Mouse (Mus musculus): ENCODE measurements around the gene Aldh16a1. TPM values are rescaled to one million over a fixed set of nuclear protein-coding genes. Genes with fewer than 3 reads are reported as not detected.

The Aldh16a1 gene
- polyA plus RNA-seq, 1 experiment from 2014 or later: 38.7 TPM

GRCm38 (mm10) chr7:45135370-45135769 is 19.0 kb downstream of the Aldh16a1 start:
- WGBS: 71% methylated on average over 3 of the region's 3 CpGs
- Histone ChIP-seq H3K4me3 (ENCODE audit: low read depth, low read length) (no peak overlapping the region), H3K36me3 (ENCODE audit: control insufficient read depth, insufficient read depth, low read length) (no peaks in the 10 kb centered on the region), H3K4me1 (ENCODE audit: control insufficient read depth, insufficient read depth, low read length) (no peaks in the 10 kb centered on the region), H3K27me3 (ENCODE audit: control insufficient read depth, insufficient read depth, low read length) (no peaks in the 10 kb centered on the region; the same call in 1 of the 2 replicates), H3K9me3 (ENCODE audit: control insufficient read depth, low read length) (no peaks in the 10 kb centered on the region), H3K4me2 (ENCODE audit: low read depth, severe bottlenecking) (no peak overlapping the region), H3K27ac (replicated peaks; ENCODE audit: low read depth, low read length) (no peak overlapping the region), H3K9ac (ENCODE audit: low read length) (no peak overlapping the region)
- ATAC-seq (ENCODE audit: insufficient number of reproducible peaks, low FRiP score, low TSS enrichment, low read depth) (no peak), DNase-seq (ENCODE audit: low spot score) (no peak)

GRCm38 (mm10) chr7:45134544-45135026 is 19.8 kb downstream of the Aldh16a1 start:
- WGBS: 5% methylated on average over 12 of the region's 12 CpGs
- Histone ChIP-seq H3K4me2 (ENCODE audit: low read depth, severe bottlenecking) (no peak overlapping the region), H3K36me3 (ENCODE audit: control insufficient read depth, insufficient read depth, low read length) (no peaks in the 10 kb centered on the region), H3K4me3 (ENCODE audit: low read depth, low read length) (no peak overlapping the region), H3K9me3 (ENCODE audit: control insufficient read depth, low read length) (no peaks in the 10 kb centered on the region), H3K9ac (ENCODE audit: low read length) (no peak overlapping the region), H3K4me1 (ENCODE audit: control insufficient read depth, insufficient read depth, low read length) (0 out of 2 replicates have a peak, but pooled peaks cover 4% of the 10 kb centered on the region), H3K27ac (replicated peaks; ENCODE audit: low read depth, low read length) (no peak overlapping the region), H3K27me3 (ENCODE audit: control insufficient read depth, insufficient read depth, low read length) (no peaks in the 10 kb centered on the region; the same call in 1 of the 2 replicates)
- ATAC-seq (ENCODE audit: insufficient number of reproducible peaks, low FRiP score, low TSS enrichment, low read depth) (no peak), DNase-seq (ENCODE audit: low spot score) (no peak)

- ATAC-seq (ENCODE audit: insufficient number of reproducible peaks, low FRiP score, low TSS enrichment, low read depth) (no peak), DNase-seq (ENCODE audit: low spot score) (no peak)
- no peak overlapping the region for H3K4me3 ChIP-seq (ENCODE audit: low read depth, low read length)
- no peaks in the 10 kb centered on the region; the same call in 1 of the 2 replicates for H3K27me3 ChIP-seq (ENCODE audit: control insufficient read depth, insufficient read depth, low read length)
- H3K27ac ChIP-seq (replicated peaks; ENCODE audit: low read depth, low read length): no peak overlapping the region
- H3K9me3 ChIP-seq (ENCODE audit: control insufficient read depth, low read length): no peaks in the 10 kb centered on the region
- 0 out of 2 replicates have a peak, but pooled peaks cover 4% of the 10 kb centered on the region for H3K4me1 ChIP-seq (ENCODE audit: control insufficient read depth, insufficient read depth, low read length)
- no peak overlapping the region for H3K9ac ChIP-seq (ENCODE audit: low read length)
- H3K4me2 ChIP-seq (ENCODE audit: low read depth, severe bottlenecking): no peak overlapping the region
- 76% methylated on average over 8 of the region's 8 CpGs for WGBS
- no peaks in the 10 kb centered on the region for H3K36me3 ChIP-seq (ENCODE audit: control insufficient read depth, insufficient read depth, low read length)
Measured at GRCm38 (mm10) chr7:45133446-45134159, 20.8 kb downstream of the Aldh16a1 start.

- Histone ChIP-seq H3K4me2 (ENCODE audit: low read depth, severe bottlenecking) (no peak overlapping the region), H3K9me3 (ENCODE audit: control insufficient read depth, low read length) (no peaks in the 10 kb centered on the region), H3K27me3 (ENCODE audit: control insufficient read depth, insufficient read depth, low read length) (no peaks in the 10 kb centered on the region), H3K36me3 (ENCODE audit: control insufficient read depth, insufficient read depth, low read length) (peaks cover 5% of the 10 kb centered on the region), H3K4me3 (ENCODE audit: low read depth, low read length) (no peak overlapping the region), H3K27ac (replicated peaks; ENCODE audit: low read depth, low read length) (no peak overlapping the region), H3K9ac (ENCODE audit: low read length) (no peak overlapping the region), H3K4me1 (ENCODE audit: control insufficient read depth, insufficient read depth, low read length) (peaks cover 10% of the 10 kb centered on the region)
- DNase-seq (ENCODE audit: low spot score) (no peak), ATAC-seq (ENCODE audit: insufficient number of reproducible peaks, low FRiP score, low TSS enrichment, low read depth) (no peak)
- 82% methylated on average over 11 of the region's 11 CpGs for WGBS
Measured at GRCm38 (mm10) chr7:45131850-45132249, 22.5 kb downstream of the Aldh16a1 start.

GRCm38 (mm10) chr7:45129776-45130512 is 24.4 kb downstream of the Aldh16a1 start:
- Histone ChIP-seq H3K27me3 (ENCODE audit: control insufficient read depth, insufficient read depth, low read length) (no peaks in the 10 kb centered on the region), H3K9me3 (ENCODE audit: control insufficient read depth, low read length) (no peaks in the 10 kb centered on the region), H3K4me3 (ENCODE audit: low read depth, low read length) (peak overlapping the region; percentile 99; the same call in 1 of the 2 replicates), H3K4me1 (ENCODE audit: control insufficient read depth, insufficient read depth, low read length) (peaks cover 27% of the 10 kb centered on the region), H3K27ac (replicated peaks; ENCODE audit: low read depth, low read length) (peak overlapping the region; percentile 90), H3K9ac (ENCODE audit: low read length) (peak overlapping the region; percentile 89), H3K36me3 (ENCODE audit: control insufficient read depth, insufficient read depth, low read length) (peaks cover 23% of the 10 kb centered on the region), H3K4me2 (ENCODE audit: low read depth, severe bottlenecking) (peak overlapping the region; percentile 63)
- WGBS: 57% methylated on average over 15 of the region's 15 CpGs
- DNase-seq (ENCODE audit: low spot score): no peak
- ATAC-seq (ENCODE audit: insufficient number of reproducible peaks, low FRiP score, low TSS enrichment, low read depth): no peak

- Histone ChIP-seq H3K27me3 (ENCODE audit: control insufficient read depth, insufficient read depth, low read length) (no peaks in the 10 kb centered on the region), H3K9me3 (ENCODE audit: control insufficient read depth, low read length) (no peaks in the 10 kb centered on the region), H3K4me3 (ENCODE audit: low read depth, low read length) (peak overlapping the region; percentile 99), H3K9ac (ENCODE audit: low read length) (peak overlapping the region; percentile 89), H3K36me3 (ENCODE audit: control insufficient read depth, insufficient read depth, low read length) (peaks cover 23% of the 10 kb centered on the region), H3K27ac (replicated peaks; ENCODE audit: low read depth, low read length) (peak overlapping the region; percentile 90), H3K4me1 (ENCODE audit: control insufficient read depth, insufficient read depth, low read length) (peaks cover 27% of the 10 kb centered on the region), H3K4me2 (ENCODE audit: low read depth, severe bottlenecking) (peak overlapping the region; percentile 63)
- DNase-seq (ENCODE audit: low spot score): peak; percentile 80
- ATAC-seq (ENCODE audit: insufficient number of reproducible peaks, low FRiP score, low TSS enrichment, low read depth): no peak; the same call in 1 of the 2 replicates
- WGBS: under 1% methylated on average over 17 of the region's 17 CpGs
Measured at GRCm38 (mm10) chr7:45129318-45129717, 25.1 kb downstream of the Aldh16a1 start.

- DNase-seq (ENCODE audit: low spot score) (peak; percentile 99), ATAC-seq (ENCODE audit: insufficient number of reproducible peaks, low FRiP score, low TSS enrichment, low read depth) (peak; percentile 93)
- Histone ChIP-seq H3K4me1 (ENCODE audit: control insufficient read depth, insufficient read depth, low read length) (peaks cover 27% of the 10 kb centered on the region), H3K27me3 (ENCODE audit: control insufficient read depth, insufficient read depth, low read length) (no peaks in the 10 kb centered on the region), H3K4me3 (ENCODE audit: low read depth, low read length) (peak within 1 kb of the TSS; percentile 99), H3K4me2 (ENCODE audit: low read depth, severe bottlenecking) (peak within 1 kb of the TSS; percentile 91), H3K36me3 (ENCODE audit: control insufficient read depth, insufficient read depth, low read length) (peaks cover 23% of the 10 kb centered on the region), H3K9ac (ENCODE audit: low read length) (peak within 1 kb of the TSS; percentile 100), H3K27ac (replicated peaks; ENCODE audit: low read depth, low read length) (peak within 1 kb of the TSS; percentile 91), H3K9me3 (ENCODE audit: control insufficient read depth, low read length) (no peaks in the 10 kb centered on the region)
- 0% methylated on average over 48 of the region's 48 CpGs for WGBS
Measured at GRCm38 (mm10) chr7:45128624-45129246, 25.6 kb downstream of the Aldh16a1 start, which contains the start of gene Rpl13a. TSS of gene Rpl13a (minus strand) at chr7:45128761.

GRCm38 (mm10) chr7:45127700-45128224 is 26.6 kb downstream of the Aldh16a1 start:
- DNase-seq (ENCODE audit: low spot score) (no peak), ATAC-seq (ENCODE audit: insufficient number of reproducible peaks, low FRiP score, low TSS enrichment, low read depth) (no peak)
- H3K27ac ChIP-seq (replicated peaks; ENCODE audit: low read depth, low read length): peak overlapping the region; percentile 91
- H3K27me3 ChIP-seq (ENCODE audit: control insufficient read depth, insufficient read depth, low read length): no peaks in the 10 kb centered on the region
- peak overlapping the region; percentile 91 for H3K4me2 ChIP-seq (ENCODE audit: low read depth, severe bottlenecking)
- peak overlapping the region; percentile 99 for H3K4me3 ChIP-seq (ENCODE audit: low read depth, low read length)
- WGBS: under 1% methylated on average over 6 of the region's 6 CpGs
- peaks cover 32% of the 10 kb centered on the region for H3K4me1 ChIP-seq (ENCODE audit: control insufficient read depth, insufficient read depth, low read length)
- H3K9ac ChIP-seq (ENCODE audit: low read length): peak overlapping the region; percentile 100
- H3K9me3 ChIP-seq (ENCODE audit: control insufficient read depth, low read length): no peaks in the 10 kb centered on the region
- peaks cover 27% of the 10 kb centered on the region for H3K36me3 ChIP-seq (ENCODE audit: control insufficient read depth, insufficient read depth, low read length)
